ENCODE assay signal across 25 mouse cellular contexts in the genomic region with DNA sequence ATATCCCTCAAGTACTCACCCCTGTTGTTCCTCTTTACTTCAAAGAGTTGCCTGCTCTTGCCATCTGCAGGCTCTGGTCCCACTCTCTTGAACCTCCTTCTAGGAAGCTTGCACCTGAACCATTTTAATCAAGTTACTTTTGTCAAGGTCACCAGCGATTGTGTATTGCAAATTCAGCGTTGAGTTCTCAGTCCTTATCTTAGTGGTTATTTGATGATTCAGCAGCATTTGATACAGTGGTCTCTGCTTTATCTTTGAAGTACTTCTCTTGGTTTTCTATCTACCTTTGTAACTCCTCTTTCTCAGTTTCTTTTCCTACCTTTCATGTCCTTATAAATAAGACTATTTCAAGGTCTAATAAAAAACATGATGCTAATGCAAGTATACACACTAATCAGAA.
"Had no signal": no experiment of that assay in that cellular context is flagged by ENCODE, and none has a peak within 500 bp of the region (broad histone marks: within the 10 kb centered on the region; RNA-seq: fewer than 3 reads in every experiment).

No protein-coding gene starts in this region.

- H3K4me2 ChIP-seq: embryonic facial prominence, embryonic 12.5 days; embryonic facial prominence, embryonic 13.5 days; embryonic facial prominence, embryonic 15.5 days; forebrain, embryonic 12.5 days; forebrain, embryonic 13.5 days; forebrain, embryonic 15.5 days had no signal

- DNase-seq: cerebellum, adult 9-11 months; cerebellum, postnatal 10 days; cerebellum, postnatal 14 days; cerebellum, postnatal 25 days; cerebellum, postnatal 36 days; forebrain, postnatal 0 days; gastrocnemius, adult 2 months; gastrocnemius, postnatal 10 days; gastrocnemius, postnatal 14 days; gastrocnemius, postnatal 25 days; gastrocnemius, postnatal 36 days; heart, adult 18-20 months; heart, adult 2 months had no signal

- ATAC-seq: forebrain, embryonic 13.5 days; forebrain, embryonic 14.5 days; forebrain, embryonic 15.5 days; forebrain, embryonic 16.5 days; forebrain, postnatal 0 days had no signal

- H3K9me3 ChIP-seq: embryonic facial prominence, embryonic 10.5 days; embryonic facial prominence, embryonic 12.5 days; embryonic facial prominence, embryonic 13.5 days; embryonic facial prominence, embryonic 15.5 days; forebrain, embryonic 10.5 days; forebrain, embryonic 12.5 days; forebrain, embryonic 13.5 days; forebrain, embryonic 15.5 days; heart, embryonic 10.5 days had no signal

- H3K4me1 ChIP-seq: embryonic facial prominence, embryonic 15.5 days; forebrain, embryonic 10.5 days; forebrain, embryonic 12.5 days; forebrain, embryonic 13.5 days; forebrain, embryonic 15.5 days had no signal

- H3K27ac ChIP-seq: embryonic facial prominence, embryonic 10.5 days; embryonic facial prominence, embryonic 12.5 days; embryonic facial prominence, embryonic 13.5 days; embryonic facial prominence, embryonic 15.5 days; forebrain, embryonic 10.5 days; forebrain, embryonic 12.5 days; forebrain, embryonic 13.5 days; forebrain, embryonic 15.5 days; gastrocnemius, adult 2 months; heart, adult 2 months; heart, embryonic 10.5 days had no signal

- H3K9ac ChIP-seq: embryonic facial prominence, embryonic 12.5 days; embryonic facial prominence, embryonic 13.5 days; embryonic facial prominence, embryonic 15.5 days; forebrain, embryonic 12.5 days; forebrain, embryonic 13.5 days; forebrain, embryonic 15.5 days; forebrain, postnatal 0 days had no signal

- H3K4me3 ChIP-seq: embryonic facial prominence, embryonic 10.5 days; embryonic facial prominence, embryonic 12.5 days; embryonic facial prominence, embryonic 13.5 days; embryonic facial prominence, embryonic 15.5 days; erythroblast, embryonic 14.5 days; forebrain, embryonic 10.5 days; forebrain, embryonic 12.5 days; forebrain, embryonic 13.5 days; forebrain, embryonic 15.5 days; gastrocnemius, adult 2 months; heart, adult 2 months; heart, embryonic 10.5 days had no signal

- H3K27me3 ChIP-seq: embryonic facial prominence, embryonic 12.5 days; embryonic facial prominence, embryonic 13.5 days; embryonic facial prominence, embryonic 15.5 days; forebrain, embryonic 12.5 days; forebrain, embryonic 13.5 days; forebrain, embryonic 15.5 days had no signal
